Mouse (Mus musculus) midbrain, embryonic 10.5 days (tissue): ENCODE measurements around the gene Kiss1r. TPM values are rescaled to one million over a fixed set of nuclear protein-coding genes. Genes with fewer than 3 reads are reported as not detected.

Source experiments
- DNase-seq: peaks from one replicate; pipeline ENCODE4 v3.0.0-alpha.2; 2017; ENCODE audit warnings: low spot score
- H3K27ac ChIP-seq: fragments of 300-500 bp; sonication (generic); replicated peaks from 2 replicates; pipeline ENCODE4 v1.5.1; 2016; ENCODE audit warnings: mild to moderate bottlenecking
- H3K27me3 ChIP-seq: fragments of 300-500 bp; sonication (generic); 2 replicates; pipeline ENCODE4 v1.6.1; 2016; ENCODE audit warnings: low read depth, mild to moderate bottlenecking; ENCODE audit not compliant: poor library complexity, severe bottlenecking
- H3K36me3 ChIP-seq: fragments of 300-500 bp; sonication (generic); 2 replicates; pipeline ENCODE4 v1.6.1; 2016; ENCODE audit warnings: mild to moderate bottlenecking, moderate library complexity
- H3K4me1 ChIP-seq: fragments of 300-500 bp; sonication (generic); 2 replicates; pipeline ENCODE4 v1.6.1; 2016
- H3K4me3 ChIP-seq: fragments of 300-500 bp; sonication (generic); 2 replicates; pipeline ENCODE4 v1.5.1; 2016; ENCODE audit warnings: mild to moderate bottlenecking, moderate library complexity
- H3K9me3 ChIP-seq: fragments of 300-500 bp; sonication (generic); replicated peaks from 2 replicates; pipeline ENCODE4 v1.6.1; 2016; ENCODE audit warnings: mild to moderate bottlenecking
- WGBS: fragments of 180-500 bp; shearing (Covaris S2); methylation state at CpG from one replicate; pipeline ENCODE4 v1.1.7; 2016; 5-methylcytosine and 5-hydroxymethylcytosine counted together
- polyA plus RNA-seq: library from polyadenylated mRNA; unstranded; fragments of >200 nt; fragmentation: Nextera tagmentation; extraction: Ambion mirVana; gene quantifications from 2 replicates; pipeline ENCODE4 v1.2.1, GENCODE M21; 2016

The Kiss1r gene
- polyA plus RNA-seq, 1 experiment from 2014 or later = 1.0 TPM

DNA sequence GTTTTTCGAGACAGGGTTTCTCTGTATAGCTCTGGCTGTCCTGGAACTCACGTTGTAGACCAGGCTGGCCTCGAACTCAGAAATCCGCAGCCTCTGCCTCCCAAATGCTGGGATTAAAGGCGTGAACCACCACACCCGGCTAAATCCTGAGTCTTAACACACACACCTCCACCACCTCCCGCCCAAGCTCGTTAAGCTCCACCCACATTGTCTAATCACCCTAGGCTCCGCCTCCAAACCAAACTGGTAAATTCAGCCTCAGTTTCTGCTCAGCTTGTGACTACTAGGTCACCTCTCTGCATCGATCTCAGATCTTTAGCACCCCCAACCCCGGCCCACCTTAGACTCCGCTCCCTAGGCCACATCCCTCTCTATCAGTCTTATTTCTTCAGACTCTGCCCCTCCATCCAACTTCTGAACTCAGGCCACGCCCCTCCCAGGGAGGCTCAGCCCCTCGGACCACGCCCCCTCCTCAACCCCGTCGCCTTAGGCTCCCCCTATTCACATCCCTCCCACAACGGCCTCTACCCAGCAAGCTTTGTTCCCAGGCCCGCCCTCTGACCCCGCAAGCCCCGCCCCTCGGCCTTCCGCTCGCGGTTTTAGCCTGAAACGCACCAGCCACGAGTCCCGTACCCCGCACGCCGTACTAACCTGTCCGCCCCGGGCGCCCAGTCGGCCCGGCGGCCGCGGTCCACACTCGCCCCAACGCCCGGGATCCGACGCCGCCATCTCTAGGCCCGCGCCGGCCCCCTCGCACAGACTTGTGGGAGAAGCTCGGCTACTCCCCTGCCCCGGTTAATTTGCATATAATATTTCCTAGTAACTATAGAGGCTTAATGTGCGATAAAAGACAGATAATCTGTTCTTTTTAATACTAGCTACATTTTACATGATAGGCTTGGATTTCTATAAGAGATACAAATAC lies 8.3 kb upstream of the Kiss1r start, which contains the start of gene Med16:
Gene Med16, minus strand, starts transcription at position 757 of the 925 bp plus-strand sequence.
- peaks cover 24% of the 10 kb centered on the region for H3K4me1 ChIP-seq
- H3K27me3 ChIP-seq = peaks cover 23% of the 10 kb centered on the region
- peak within 1 kb of the TSS; percentile 83 for H3K4me3 ChIP-seq
- WGBS = 2% methylated on average over 52 of the region's 52 CpGs
- H3K36me3 ChIP-seq = peaks cover 70% of the 10 kb centered on the region
- peak; percentile 98 for DNase-seq
- H3K9me3 ChIP-seq = no peaks in the 10 kb centered on the region
- H3K27ac ChIP-seq = peak within 1 kb of the TSS; percentile 100

DNA sequence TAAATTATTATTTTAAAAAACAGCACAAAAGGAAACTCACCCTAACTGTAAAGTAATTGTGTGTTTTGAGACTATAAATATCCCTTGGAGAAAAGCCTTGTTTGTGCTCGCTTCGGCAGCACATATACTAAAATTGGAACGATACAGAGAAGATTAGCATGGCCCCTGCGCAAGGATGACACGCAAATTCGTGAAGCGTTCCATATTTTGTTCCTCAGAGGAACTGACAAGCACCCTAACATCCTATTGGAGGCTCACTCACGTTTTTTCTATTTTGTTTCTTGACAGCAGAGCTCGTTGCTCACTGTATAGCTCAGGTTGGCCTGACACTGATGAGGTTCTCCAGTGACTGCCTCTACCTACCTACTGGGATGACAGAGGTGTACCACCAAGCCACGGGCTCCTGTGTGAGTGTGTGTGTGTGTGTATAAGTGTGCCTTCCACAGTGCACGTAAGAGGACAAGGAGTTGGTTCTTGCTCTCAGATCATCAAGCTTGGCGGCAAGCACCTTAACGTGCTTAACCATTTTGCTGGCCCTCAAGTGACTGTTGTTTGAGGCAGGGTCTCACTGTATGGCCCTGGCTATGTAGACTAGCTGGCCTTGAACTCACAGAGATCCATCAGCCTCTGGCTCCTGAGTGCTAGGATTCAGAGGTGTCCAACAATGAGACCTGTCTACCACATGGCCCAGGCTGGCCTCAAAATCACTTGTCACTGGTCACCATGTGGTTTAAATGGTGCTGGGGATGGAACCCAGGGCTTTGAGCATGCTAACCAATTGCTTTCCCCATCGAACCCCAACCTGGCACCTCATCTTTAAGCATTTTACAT lies 7.5 kb upstream of the Kiss1r start:
- peaks cover 62% of the 10 kb centered on the region for H3K36me3 ChIP-seq
- H3K4me3 ChIP-seq = peak overlapping the region; percentile 83
- H3K27me3 ChIP-seq = peaks cover 14% of the 10 kb centered on the region
- H3K27ac ChIP-seq = peak overlapping the region; percentile 100
- DNase-seq = peak; percentile 57
- WGBS = 25% methylated on average over 14 of the region's 14 CpGs
- H3K4me1 ChIP-seq = peaks cover 31% of the 10 kb centered on the region
- H3K9me3 ChIP-seq = no peaks in the 10 kb centered on the region

DNA sequence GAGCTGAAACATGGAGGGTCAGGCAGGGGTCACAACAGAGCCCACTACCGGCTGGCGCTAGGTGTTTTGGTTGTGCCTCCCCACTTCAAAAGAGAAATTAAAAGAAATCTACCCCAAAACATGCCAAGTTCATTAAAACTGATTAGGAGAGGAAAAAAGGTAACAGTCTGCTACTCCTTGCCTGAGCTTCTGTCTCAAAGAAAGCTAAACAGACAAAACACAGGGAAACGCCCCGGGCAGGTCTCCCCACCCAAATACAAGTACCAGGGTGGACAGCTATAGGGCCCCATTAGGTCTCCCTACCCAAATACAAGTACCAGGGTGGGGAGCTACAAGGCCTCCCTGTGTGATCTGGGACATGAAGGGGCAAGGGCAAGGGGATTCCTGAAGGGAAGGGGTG lies 6.2 kb upstream of the Kiss1r start, which contains the start of gene Gm26602:
Gene Gm26602, plus strand, starts transcription at position 301 of the 400 bp plus-strand sequence.
- H3K27me3 ChIP-seq = peaks cover 9% of the 10 kb centered on the region
- H3K9me3 ChIP-seq = no peaks in the 10 kb centered on the region
- 100% methylated on average over 4 of the region's 4 CpGs for WGBS
- peaks cover 49% of the 10 kb centered on the region for H3K36me3 ChIP-seq
- DNase-seq = no peak
- H3K27ac ChIP-seq = peak within 1 kb of the TSS; percentile 100; the same call in 1 of the 2 replicates
- H3K4me3 ChIP-seq = no peak within 1 kb of the TSS
- peaks cover 44% of the 10 kb centered on the region for H3K4me1 ChIP-seq

DNA sequence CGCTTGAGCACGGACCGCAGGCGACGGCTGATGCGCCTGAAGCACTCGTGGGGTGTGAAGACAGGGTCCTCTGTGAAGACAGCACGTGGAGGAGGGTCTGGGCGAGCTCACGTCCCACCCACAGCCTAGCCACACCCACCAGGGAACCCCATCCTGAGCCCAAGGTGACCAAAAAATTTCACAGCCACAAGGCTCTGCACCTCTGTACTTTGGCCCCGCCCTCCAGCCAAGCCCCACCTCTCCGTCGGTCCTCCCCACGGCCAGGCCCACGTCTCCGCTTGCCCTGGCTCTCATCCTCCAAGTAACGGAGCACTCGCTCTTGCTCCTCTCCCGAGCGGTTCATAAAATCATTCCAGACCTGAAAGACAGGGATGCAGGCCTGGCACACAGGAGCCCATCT lies 4.4 kb upstream of the Kiss1r start:
- 64% methylated on average over 20 of the region's 20 CpGs for WGBS
- Histone ChIP-seq H3K4me3 (no peak overlapping the region), H3K4me1 (peaks cover 57% of the 10 kb centered on the region), H3K36me3 (peaks cover 32% of the 10 kb centered on the region), H3K9me3 (no peaks in the 10 kb centered on the region), H3K27ac (no peak overlapping the region), H3K27me3 (peaks cover 6% of the 10 kb centered on the region)
- DNase-seq = no peak

DNA sequence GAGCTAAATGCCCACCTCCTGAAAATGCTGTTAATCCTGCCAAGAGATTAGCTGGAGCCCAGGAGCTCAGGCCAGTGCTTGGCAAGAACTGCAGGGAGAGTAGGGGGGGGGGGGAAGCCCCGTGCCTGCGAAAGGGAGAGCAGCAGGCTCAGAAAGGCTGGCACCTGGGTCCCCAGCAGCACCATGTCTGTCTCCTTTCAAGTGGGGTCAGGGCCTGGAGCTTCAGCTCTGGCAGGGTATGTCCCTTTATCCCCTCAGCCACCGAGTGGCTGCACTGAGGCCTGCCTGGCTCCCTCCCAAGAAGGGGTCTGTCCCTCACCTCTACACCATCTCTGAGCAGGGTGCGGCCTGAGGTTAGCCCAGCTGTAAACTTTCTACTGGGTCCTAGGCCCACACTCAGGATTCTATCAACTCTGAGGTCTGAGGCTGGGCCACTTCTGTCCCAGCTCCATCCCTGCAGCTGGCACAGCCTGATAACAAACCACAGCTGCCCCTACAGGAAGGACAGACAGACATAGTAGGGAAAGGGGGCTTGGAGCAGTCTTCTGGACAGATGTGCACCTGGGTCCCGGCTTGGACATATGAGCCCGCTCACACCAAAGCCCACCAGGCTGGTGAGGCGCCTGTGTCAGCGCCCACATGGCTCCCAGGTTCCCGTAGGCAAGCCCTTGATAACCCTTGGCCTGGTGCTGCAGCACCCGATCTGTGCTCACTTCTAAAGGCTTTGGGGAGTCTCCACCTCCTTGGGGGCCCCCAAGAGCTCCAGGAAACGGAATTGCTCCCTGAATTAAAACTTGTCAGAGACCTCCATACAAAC lies 2.4 kb upstream of the Kiss1r start:
- no peak for DNase-seq
- 65% methylated on average over 11 of the region's 11 CpGs for WGBS
- Histone ChIP-seq H3K27ac (no peak overlapping the region), H3K36me3 (peaks cover 31% of the 10 kb centered on the region), H3K27me3 (peaks cover 25% of the 10 kb centered on the region), H3K4me1 (peaks cover 62% of the 10 kb centered on the region), H3K9me3 (no peaks in the 10 kb centered on the region), H3K4me3 (peak overlapping the region; percentile 20; the same call in 1 of the 2 replicates)

DNA sequence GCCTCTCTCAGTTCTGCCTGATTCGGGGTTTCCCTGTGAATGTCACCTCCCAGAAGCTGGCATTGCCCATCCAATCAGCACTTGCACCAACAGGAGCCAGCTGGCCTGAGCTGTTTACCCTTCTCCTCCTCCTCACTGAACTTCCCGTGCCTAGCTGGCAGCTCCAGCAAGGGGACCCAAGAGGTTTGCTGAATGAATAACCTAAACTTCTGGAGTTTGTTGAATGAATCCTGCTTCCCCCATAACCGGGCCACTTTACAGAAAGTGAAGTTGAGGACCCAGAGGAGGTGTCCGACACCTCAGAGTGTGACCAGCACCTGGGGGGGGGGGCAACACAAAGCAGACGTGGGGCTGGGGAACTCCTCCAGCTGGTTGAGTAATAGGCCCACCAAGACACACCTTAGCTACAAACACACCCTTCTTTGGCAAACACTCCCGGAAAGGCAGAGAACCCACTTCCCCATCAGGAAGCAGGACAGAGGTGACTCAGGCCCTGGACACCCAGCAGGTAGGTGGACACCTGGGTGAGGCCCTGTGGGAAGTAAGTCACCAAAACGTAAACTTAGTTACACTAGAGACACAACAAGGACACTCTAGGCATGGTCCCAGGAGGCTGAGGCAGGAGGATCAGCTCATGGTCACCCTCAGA lies 1.7 kb upstream of the Kiss1r start:
- peaks cover 31% of the 10 kb centered on the region for H3K36me3 ChIP-seq
- peaks cover 62% of the 10 kb centered on the region for H3K4me1 ChIP-seq
- no peaks in the 10 kb centered on the region for H3K9me3 ChIP-seq
- peak overlapping the region; percentile 76; the same call in 1 of the 2 replicates for H3K4me3 ChIP-seq
- WGBS = 74% methylated on average over 7 of the region's 7 CpGs
- no peak for DNase-seq
- H3K27me3 ChIP-seq = peaks cover 33% of the 10 kb centered on the region
- no peak overlapping the region for H3K27ac ChIP-seq

DNA sequence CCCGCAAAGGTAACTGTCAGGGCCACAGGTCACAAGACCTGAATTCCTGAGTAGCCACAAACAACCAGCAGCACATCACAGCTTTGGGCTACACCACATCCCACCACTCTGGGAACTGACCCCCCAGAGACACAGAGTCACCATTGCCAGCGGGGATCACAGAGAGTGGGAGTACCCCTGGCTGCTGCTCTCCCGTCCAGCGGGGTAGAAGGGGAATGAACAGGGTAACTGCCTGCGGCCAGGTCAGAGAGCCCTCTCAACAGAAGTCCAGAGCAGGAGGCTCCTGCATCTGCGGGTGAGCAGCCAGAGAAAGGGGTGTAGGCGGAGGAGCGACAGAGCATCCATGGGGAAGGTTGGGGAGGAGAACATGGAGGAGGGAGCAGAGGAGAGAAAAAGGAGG lies 690 bp upstream of the Kiss1r start:
- Histone ChIP-seq H3K4me1 (peaks cover 72% of the 10 kb centered on the region), H3K9me3 (no peaks in the 10 kb centered on the region), H3K27me3 (peaks cover 43% of the 10 kb centered on the region), H3K27ac (peak overlapping the region; percentile 93), H3K36me3 (peaks cover 23% of the 10 kb centered on the region), H3K4me3 (peak overlapping the region; percentile 76)
- 8% methylated on average over 8 of the region's 8 CpGs for WGBS
- no peak for DNase-seq

DNA sequence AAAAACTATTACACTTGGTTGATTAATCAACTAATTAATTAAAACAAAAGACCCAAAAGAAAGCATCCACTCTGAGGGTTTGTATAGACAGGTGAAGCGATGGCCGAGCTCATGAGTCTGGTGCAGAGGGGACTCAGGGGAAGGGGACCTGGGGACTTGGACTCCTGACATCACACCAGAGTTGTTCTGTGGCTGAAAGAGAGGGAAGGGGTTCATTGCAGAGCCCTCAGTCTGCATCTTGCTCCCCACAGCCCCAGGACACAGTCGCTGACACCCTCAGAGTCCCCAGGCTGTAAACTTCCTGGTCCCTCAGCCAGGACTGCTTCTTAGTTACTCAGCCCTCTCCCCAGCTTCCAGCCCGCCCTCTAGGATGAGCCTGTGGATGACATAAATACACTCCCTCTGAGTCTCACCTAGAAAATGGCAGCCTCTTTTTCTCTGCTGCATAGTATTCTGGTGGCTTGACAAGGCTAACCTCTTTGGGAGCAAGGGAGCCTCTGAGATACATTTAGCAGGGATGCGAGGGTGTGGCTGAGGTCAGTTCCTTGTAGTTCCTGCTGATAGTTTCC lies 845 bp downstream of the Kiss1r start:
- Histone ChIP-seq H3K27me3 (peaks cover 58% of the 10 kb centered on the region), H3K9me3 (no peaks in the 10 kb centered on the region), H3K27ac (0 out of 2 replicates have a peak overlapping the region, but pooled peaks have one; percentile 93), H3K4me3 (peak overlapping the region; percentile 76), H3K4me1 (peaks cover 80% of the 10 kb centered on the region), H3K36me3 (peaks cover 8% of the 10 kb centered on the region)
- WGBS = 67% methylated on average over 5 of the region's 5 CpGs
- DNase-seq = no peak

DNA sequence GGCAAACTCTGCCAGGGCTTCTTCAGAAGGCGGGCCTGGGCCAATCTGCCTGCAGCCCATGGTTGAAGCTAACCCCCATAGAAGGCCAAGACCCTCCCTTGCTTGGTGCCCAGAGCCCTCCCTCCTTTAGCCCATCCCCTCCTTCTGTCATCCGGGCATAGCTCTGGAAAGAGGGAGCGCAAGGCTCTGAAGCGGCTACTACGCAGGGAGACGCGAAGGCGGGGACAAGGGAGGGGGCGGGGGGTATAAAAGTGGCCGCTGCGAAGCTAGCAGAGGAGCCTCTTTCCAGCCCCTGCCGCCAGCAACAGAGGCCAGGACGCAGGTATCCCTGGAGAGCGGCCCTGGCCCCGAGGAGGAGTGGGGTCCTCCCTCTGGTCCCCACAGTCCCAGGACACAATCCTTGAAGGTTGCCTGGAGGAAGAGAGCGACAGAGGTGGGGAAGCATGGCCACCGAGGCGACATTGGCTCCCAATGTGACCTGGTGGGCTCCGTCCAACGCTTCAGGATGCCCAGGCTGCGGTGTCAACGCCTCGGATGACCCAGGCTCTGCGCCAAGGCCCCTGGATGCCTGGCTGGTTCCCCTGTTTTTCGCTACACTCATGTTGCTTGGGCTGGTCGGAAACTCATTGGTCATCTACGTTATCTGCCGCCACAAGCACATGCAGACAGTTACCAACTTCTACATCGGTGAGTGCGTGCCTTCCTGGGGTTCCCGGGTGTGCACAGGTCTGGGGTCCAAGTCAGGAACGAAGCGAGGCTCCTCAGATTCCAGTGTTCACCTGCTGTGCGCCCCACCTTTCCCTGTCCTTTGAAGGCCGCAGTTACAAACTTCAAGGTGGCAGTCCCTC lies 1.7 kb downstream of the Kiss1r start:
- Histone ChIP-seq H3K4me1 (peaks cover 81% of the 10 kb centered on the region), H3K9me3 (no peaks in the 10 kb centered on the region), H3K27ac (no peak overlapping the region), H3K36me3 (0 out of 2 replicates have a peak, but pooled peaks cover under 1% of the 10 kb centered on the region), H3K4me3 (peak overlapping the region; percentile 76), H3K27me3 (peaks cover 66% of the 10 kb centered on the region)
- peak; percentile 39 for DNase-seq
- WGBS = 4% methylated on average over 35 of the region's 35 CpGs

DNA sequence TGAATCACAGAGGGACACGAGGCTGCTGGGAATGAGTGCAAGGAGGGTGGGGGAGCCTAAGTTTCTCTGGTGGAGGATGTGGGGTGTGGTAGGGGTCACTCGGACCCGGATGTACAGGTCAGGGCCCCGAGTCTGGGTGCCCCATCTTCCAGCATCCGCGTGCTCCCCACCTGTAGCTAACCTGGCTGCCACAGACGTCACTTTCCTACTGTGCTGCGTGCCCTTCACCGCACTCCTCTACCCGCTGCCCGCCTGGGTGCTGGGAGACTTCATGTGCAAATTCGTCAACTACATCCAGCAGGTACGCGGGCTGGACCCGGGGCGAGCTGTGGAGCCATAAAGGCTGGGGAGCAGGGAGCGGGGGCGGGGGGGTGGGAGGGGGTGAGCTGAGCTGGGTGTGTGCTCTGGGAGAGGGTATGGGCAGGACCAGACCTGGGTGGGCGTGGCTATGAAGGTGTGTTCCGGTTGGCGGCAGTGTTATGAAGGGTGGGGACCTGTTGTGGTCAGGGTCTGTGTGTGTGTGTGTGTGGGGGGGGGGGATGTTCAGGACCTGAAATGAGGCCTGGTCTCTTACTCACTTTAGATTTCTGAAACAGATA lies 2.6 kb downstream of the Kiss1r start:
- 2% methylated on average over 21 of the region's 21 CpGs for WGBS
- H3K27ac ChIP-seq = no peak overlapping the region
- no peak for DNase-seq
- H3K27me3 ChIP-seq = peaks cover 75% of the 10 kb centered on the region
- no peaks in the 10 kb centered on the region for H3K9me3 ChIP-seq
- peaks cover 77% of the 10 kb centered on the region for H3K4me1 ChIP-seq
- H3K36me3 ChIP-seq = no peaks in the 10 kb centered on the region
- peak overlapping the region; percentile 76 for H3K4me3 ChIP-seq
